In genomic region chr14:57825788-57826751, GRCm38 (mm10) we compare ENCODE assay signal across 8 mouse cellular contexts. TPM values are rescaled to one million over a fixed set of nuclear protein-coding genes. Genes with fewer than 3 reads are reported as not detected.
DNase-seq lines count a peak whose midpoint lies in the region; ATAC-seq and TF ChIP-seq lines count a peak whose summit lies in the region.

Gene Ska3 (minus strand): TSS chr14:57826185.
Gene Mrpl57 (plus strand): TSS chr14:57826234.

- DNase-seq in CD8-positive naive resting alpha-beta T cell, adult 2 months (ENCODE audit: low read depth in 2 of 2, low spot score in 2 of 2): peak; percentile 86 to 87
- DNase-seq in c-Kit-positive CD71-negative TER-119-negative erythroid progenitor cells, embryonic 14.5 days (ENCODE audit: low read depth): peak; percentile 94
- peak; percentile 96 for DNase-seq in forebrain, embryonic 11.5 days (ENCODE audit: low spot score)
- DNase-seq in heart, postnatal 0 days (ENCODE audit: low spot score): peak; percentile 90
- DNase-seq in kidney, postnatal 4 days: peak; percentile 95 to 97

- H3K4me2 ChIP-seq in forebrain, embryonic 11.5 days (ENCODE audit: low read depth, low read length, severe bottlenecking): peak within 1 kb of the TSS; percentile 83
- H3K4me2 ChIP-seq in heart, postnatal 0 days (ENCODE audit: low read depth, low read length): peak within 1 kb of the TSS; percentile 89
- peak within 1 kb of the TSS; percentile 84 for H3K4me2 ChIP-seq in liver, embryonic 16.5 days (ENCODE audit: low read depth, low read length)
- peak within 1 kb of the TSS; percentile 88 for H3K4me2 ChIP-seq in neural tube, embryonic 13.5 days

- H3K4me1 ChIP-seq in forebrain, embryonic 11.5 days (replicated peaks; ENCODE audit: control insufficient read depth, insufficient read depth, low read length): peaks cover 6% of the 10 kb centered on the region; the same call in 1 of the 2 replicates
- peaks cover 15% of the 10 kb centered on the region for H3K4me1 ChIP-seq in heart, postnatal 0 days (ENCODE audit: control insufficient read depth, insufficient read depth)
- H3K4me1 ChIP-seq in liver, embryonic 16.5 days (ENCODE audit: control insufficient read depth, low read depth, low read length): peaks cover 21% of the 10 kb centered on the region
- peaks cover 21% of the 10 kb centered on the region for H3K4me1 ChIP-seq in neural tube, embryonic 13.5 days (replicated peaks)
- H3K4me1 ChIP-seq in testis, adult 2 months (ENCODE audit: control insufficient read depth, insufficient read depth, low read length): no peaks in the 10 kb centered on the region

- H3K9ac ChIP-seq in forebrain, embryonic 11.5 days (ENCODE audit: low read length): peak within 1 kb of the TSS; percentile 80
- H3K9ac ChIP-seq in heart, postnatal 0 days (replicated peaks; ENCODE audit: low read depth, low read length): peak within 1 kb of the TSS; percentile 87
- peak within 1 kb of the TSS; percentile 74 for H3K9ac ChIP-seq in liver, embryonic 16.5 days (ENCODE audit: low read depth, low read length)
- peak within 1 kb of the TSS; percentile 90 for H3K9ac ChIP-seq in neural tube, embryonic 13.5 days

- H3K36me3 ChIP-seq in forebrain, embryonic 11.5 days (ENCODE audit: control insufficient read depth, insufficient read depth, low read length): peaks cover 2% of the 10 kb centered on the region; the same call in 1 of the 2 replicates
- H3K36me3 ChIP-seq in heart, postnatal 0 days (replicated peaks; ENCODE audit: control insufficient read depth, insufficient read depth, low read length): peaks cover 17% of the 10 kb centered on the region
- peaks cover 13% of the 10 kb centered on the region; the same call in 1 of the 2 replicates for H3K36me3 ChIP-seq in liver, embryonic 16.5 days (ENCODE audit: control insufficient read depth, insufficient read depth)
- H3K36me3 ChIP-seq in neural tube, embryonic 13.5 days: 0 out of 2 replicates have a peak, but pooled peaks cover 4% of the 10 kb centered on the region
- H3K36me3 ChIP-seq in testis, adult 2 months (ENCODE audit: control insufficient read depth, insufficient read depth, low read length): no peaks in the 10 kb centered on the region; the same call in 1 of the 2 replicates

- under 1% methylated on average over 94 of the region's 96 CpGs for WGBS in forebrain, embryonic 11.5 days
- WGBS in heart, postnatal 0 days: under 1% methylated on average over 96 of the region's 96 CpGs
- WGBS in liver, embryonic 16.5 days (ENCODE audit: insufficient replicate concordance): under 1% methylated on average over 96 of the region's 96 CpGs
- under 1% methylated on average over 96 of the region's 96 CpGs for WGBS in neural tube, embryonic 13.5 days

- ATAC-seq in forebrain, embryonic 11.5 days (replicated peaks; ENCODE audit: low FRiP score): peak; percentile 97
- peak; percentile 96 for ATAC-seq in heart, postnatal 0 days (ENCODE audit: insufficient read depth, low read depth)
- ATAC-seq in liver, embryonic 16.5 days (ENCODE audit: low read depth): peak; percentile 95
- ATAC-seq in neural tube, embryonic 13.5 days (ENCODE audit: low read depth): peak; percentile 98

- peak within 1 kb of the TSS; percentile 78 for H3K27ac ChIP-seq in forebrain, embryonic 11.5 days (ENCODE audit: low read depth, low read length)
- peak within 1 kb of the TSS; percentile 94 for H3K27ac ChIP-seq in heart, postnatal 0 days (ENCODE audit: low read depth)
- H3K27ac ChIP-seq in liver, embryonic 16.5 days (ENCODE audit: low read length): peak within 1 kb of the TSS; percentile 75
- H3K27ac ChIP-seq in neural tube, embryonic 13.5 days (replicated peaks): peak within 1 kb of the TSS; percentile 88
- H3K27ac ChIP-seq in testis, adult 2 months (ENCODE audit: control insufficient read depth, insufficient read depth, low read depth, low read length): peak within 1 kb of the TSS; percentile 97

- H3K27me3 ChIP-seq in forebrain, embryonic 11.5 days (ENCODE audit: control insufficient read depth, insufficient read depth, low read length): no peaks in the 10 kb centered on the region
- no peaks in the 10 kb centered on the region for H3K27me3 ChIP-seq in heart, postnatal 0 days (ENCODE audit: control insufficient read depth, insufficient read depth, low read length)
- no peaks in the 10 kb centered on the region for H3K27me3 ChIP-seq in liver, embryonic 16.5 days (ENCODE audit: control insufficient read depth, insufficient read depth, low read depth, low read length)
- no peaks in the 10 kb centered on the region for H3K27me3 ChIP-seq in neural tube, embryonic 13.5 days
- no peaks in the 10 kb centered on the region for H3K27me3 ChIP-seq in testis, adult 2 months (ENCODE audit: control insufficient read depth, insufficient read depth, low read length)

- peak; percentile 24 for TF ChIP-seq CTCF in heart, postnatal 0 days (IDR thresholded peaks at IDR 0.05; ENCODE audit: low read depth)
- peak; percentile 10; the same call in 1 of the 2 replicates for TF ChIP-seq CTCF in testis, adult 2 months (IDR thresholded peaks at IDR 0.05; ENCODE audit: control insufficient read depth, insufficient read depth, insufficient replicate concordance, low read depth, low read length)

- H3K4me3 ChIP-seq in forebrain, embryonic 11.5 days (ENCODE audit: low read depth, low read length): peak within 1 kb of the TSS; percentile 79
- H3K4me3 ChIP-seq in heart, postnatal 0 days (ENCODE audit: low read depth, low read length): peak within 1 kb of the TSS; percentile 91
- H3K4me3 ChIP-seq in liver, embryonic 16.5 days (ENCODE audit: low read depth, low read length): peak within 1 kb of the TSS; percentile 71
- peak within 1 kb of the TSS; percentile 75 for H3K4me3 ChIP-seq in neural tube, embryonic 13.5 days
- H3K4me3 ChIP-seq in testis, adult 2 months (ENCODE audit: control insufficient read depth, low read depth, low read length): peak within 1 kb of the TSS; percentile 94

- H3K9me3 ChIP-seq in forebrain, embryonic 11.5 days (ENCODE audit: control insufficient read depth, low read length): no peaks in the 10 kb centered on the region
- H3K9me3 ChIP-seq in heart, postnatal 0 days (replicated peaks; ENCODE audit: control insufficient read depth, low read length): no peaks in the 10 kb centered on the region
- no peaks in the 10 kb centered on the region for H3K9me3 ChIP-seq in liver, embryonic 16.5 days (replicated peaks; ENCODE audit: control insufficient read depth, low read length)
- no peaks in the 10 kb centered on the region for H3K9me3 ChIP-seq in neural tube, embryonic 13.5 days

- peak; percentile 81; the same call in 1 of the 2 replicates for TF ChIP-seq EP300 in heart, postnatal 0 days (IDR thresholded peaks at IDR 0.05; ENCODE audit: low read depth)

- peak; percentile 92 for TF ChIP-seq POLR2A in testis, adult 2 months (IDR thresholded peaks at IDR 0.05; ENCODE audit: control insufficient read depth, low read depth, low read length)

RNA-seq across cellular contexts. Expression of gene Ska3, which starts in this region (rescaled TPM):
- polyA plus RNA-seq in forebrain, embryonic 11.5 days (2014; fragmentation: Nextera tagmentation; extraction: Ambion mirVana): 55.9 and 63.3 TPM in 2 replicates
- 4.7 and 7.9 TPM in 2 replicates for total RNA-seq in heart, postnatal 0 days (2014; rRNA removed; ENCODE audit: low replicate concordance)
- 6.6 and 6.9 TPM in 2 replicates for polyA plus RNA-seq in heart, postnatal 0 days (2015; fragmentation: Nextera tagmentation; extraction: Ambion mirVana)
- polyA plus RNA-seq in liver, embryonic 16.5 days (2015; fragmentation: Nextera tagmentation; extraction: Ambion mirVana): 16.6 and 19.1 TPM in 2 replicates
- 7.7 and 10.1 TPM in 2 replicates for polyA plus RNA-seq in neural tube, embryonic 13.5 days (2015; fragmentation: Nextera tagmentation; extraction: Ambion mirVana)
- polyA plus RNA-seq in testis, adult 2 months (2012; rRNA removed): 2.5 TPM in 2 replicates

RNA-seq across cellular contexts. Expression of gene Mrpl57, which starts in this region (rescaled TPM):
- 124 and 131 TPM in 2 replicates for polyA plus RNA-seq in forebrain, embryonic 11.5 days (2014; fragmentation: Nextera tagmentation; extraction: Ambion mirVana)
- total RNA-seq in heart, postnatal 0 days (2014; rRNA removed; ENCODE audit: low replicate concordance): 21.5 and 55.3 TPM in 2 replicates
- 164 and 166 TPM in 2 replicates for polyA plus RNA-seq in heart, postnatal 0 days (2015; fragmentation: Nextera tagmentation; extraction: Ambion mirVana)
- polyA plus RNA-seq in liver, embryonic 16.5 days (2015; fragmentation: Nextera tagmentation; extraction: Ambion mirVana): 114 and 119 TPM in 2 replicates
- polyA plus RNA-seq in neural tube, embryonic 13.5 days (2015; fragmentation: Nextera tagmentation; extraction: Ambion mirVana): 132 and 152 TPM in 2 replicates
- polyA plus RNA-seq in testis, adult 2 months (2012; rRNA removed): 116 and 132 TPM in 2 replicates

Comparison
In these comparisons a context has a peak if more than half of its experiments do, and no peak if none do; other contexts are left out.
1. Peak in every context shown above with its lines: DNase-seq, ATAC-seq, H3K4me3 ChIP-seq and H3K27ac ChIP-seq.